Mouse (Mus musculus) left cerebral cortex, adult 9 months (tissue): Measurements from ENCODE around the gene Acvr1b.
A peak's percentile ranks its signal among the peaks of the same experiment; 100 is the strongest.

Experiments used
- DNase-seq, 2 experiments: peaks; one replicate each; pipeline ENCODE4 v3.0.0; 2022; ENCODE audit warnings: low spot score in 2 of 2

The Acvr1b gene

DNA sequence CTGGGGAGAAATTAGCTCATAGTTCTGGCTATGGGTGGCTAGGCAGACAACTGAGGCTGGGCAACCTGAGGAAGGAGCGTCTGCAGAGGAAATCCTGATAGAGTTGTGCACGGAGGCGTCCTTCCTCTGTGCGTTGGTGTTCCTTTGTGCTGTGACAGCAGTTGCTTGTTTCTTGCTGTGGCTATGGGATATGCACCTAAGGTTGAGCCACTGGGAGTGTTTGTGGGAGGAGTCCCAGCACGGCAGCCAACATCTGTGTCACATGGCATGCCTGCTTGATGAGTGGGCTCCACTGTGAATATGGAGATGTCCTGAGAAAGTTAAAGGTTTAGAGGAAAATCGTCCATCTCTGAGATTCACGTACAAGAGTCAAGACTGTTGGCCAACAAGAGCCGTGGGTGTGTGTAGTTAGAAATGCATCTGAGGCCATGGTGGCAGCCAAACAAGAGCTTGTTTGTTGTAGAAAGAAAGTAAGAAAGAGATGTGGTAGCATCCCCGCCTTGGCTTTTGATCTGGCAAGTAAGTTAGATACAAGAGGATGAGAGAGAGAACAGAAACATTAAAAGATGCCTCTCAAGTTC lies 76.4 kb downstream of the Acvr1b start:
- no peak for DNase-seq

DNA sequence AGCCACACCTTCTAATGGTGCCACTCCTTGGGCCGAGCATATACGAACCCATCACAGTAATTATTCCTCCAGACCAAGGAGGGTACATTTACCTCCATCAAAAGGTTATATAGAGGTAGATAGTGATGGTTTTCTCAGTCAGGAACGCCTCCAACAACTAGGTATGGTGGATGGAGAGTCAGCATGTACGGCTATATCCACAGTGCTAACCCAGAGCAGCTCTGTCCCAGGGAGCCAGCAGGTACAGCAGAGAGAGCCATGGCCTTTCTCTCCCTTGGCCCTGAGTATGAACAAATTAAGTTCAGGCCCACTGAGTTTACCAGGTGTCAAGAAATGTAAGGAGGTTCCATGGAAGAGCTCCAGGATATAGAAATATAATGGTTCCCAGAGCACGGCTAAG lies 78.1 kb downstream of the Acvr1b start:
- DNase-seq, result no peak

GRCm38 (mm10) chr15:101252614-101253013 lies 78.7 kb downstream of the Acvr1b start:
- DNase-seq, result no peak

DNA sequence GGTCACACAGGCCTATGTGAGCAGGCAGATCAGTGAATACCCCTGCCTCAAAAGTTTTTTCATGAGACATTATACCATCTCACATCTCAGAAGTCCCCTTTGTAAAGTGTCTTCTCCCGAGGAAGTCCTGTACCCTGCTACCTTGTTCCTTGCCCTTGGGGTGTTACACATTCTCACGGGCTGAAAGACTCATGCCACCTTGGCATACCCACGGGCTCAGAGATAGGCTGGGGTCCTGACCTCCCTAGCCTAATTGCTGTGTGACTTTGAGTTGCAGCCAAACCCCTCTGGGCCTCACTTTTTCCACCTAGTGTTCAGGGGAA lies 79.7 kb downstream of the Acvr1b start:
- no peak for DNase-seq

GRCm38 (mm10) chr15:101253886-101254795 lies 80.3 kb downstream of the Acvr1b start, which contains the start of gene Nr4a1:
Gene Nr4a1, plus strand, starts transcription at chr15:101254269.
- peak in 1 of 2 experiments; percentile 82 for DNase-seq

GRCm38 (mm10) chr15:101255842-101256462 lies 82.1 kb downstream of the Acvr1b start:
- no peak for DNase-seq

GRCm38 (mm10) chr15:101256463-101257206 lies 82.8 kb downstream of the Acvr1b start:
- no peak for DNase-seq

DNA sequence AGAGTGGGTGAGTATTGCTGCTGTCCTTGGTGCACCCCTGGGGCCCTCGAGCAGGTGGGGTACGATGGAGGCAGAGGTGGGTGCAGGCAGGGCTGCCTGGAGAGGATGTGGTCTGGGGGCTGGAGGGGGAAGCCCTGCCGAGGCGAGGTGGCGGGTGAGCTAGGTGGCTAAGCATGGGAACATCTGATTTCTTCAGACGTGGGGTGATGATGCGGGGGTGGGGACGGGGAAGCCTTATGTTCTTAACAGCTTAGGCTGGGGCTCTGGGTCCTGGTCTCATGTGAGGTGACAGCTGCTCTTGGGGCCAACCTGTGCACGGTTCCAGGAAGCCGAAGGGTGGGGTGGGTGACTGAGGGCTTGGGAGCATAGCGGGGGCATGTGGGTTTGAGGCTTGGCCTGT lies 84.6 kb downstream of the Acvr1b start:
- peak in 1 of 2 experiments; percentile 34 for DNase-seq

GRCm38 (mm10) chr15:101259922-101260321 lies 86.1 kb downstream of the Acvr1b start:
- DNase-seq, result no peak

DNA sequence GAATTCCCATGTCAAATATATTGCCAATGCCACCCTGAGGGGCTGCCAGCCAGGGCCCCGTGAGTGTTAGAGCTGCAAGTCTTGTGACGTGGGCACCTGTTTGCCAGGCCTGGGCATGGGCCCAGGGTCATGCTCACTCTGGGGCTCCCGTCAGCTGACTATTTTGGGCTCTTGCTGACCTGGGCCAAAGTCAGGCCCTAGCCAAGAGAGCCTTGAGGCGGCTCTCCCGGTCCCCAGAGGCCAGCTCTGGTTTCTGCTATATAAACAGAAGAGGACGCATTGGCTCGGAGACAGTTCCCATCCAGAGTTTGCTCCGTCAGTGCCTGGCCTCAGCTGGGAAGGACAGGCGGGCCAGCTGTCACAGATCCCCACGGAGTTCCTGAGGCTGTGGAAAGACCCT lies 86.5 kb downstream of the Acvr1b start:
- no peak for DNase-seq

DNA sequence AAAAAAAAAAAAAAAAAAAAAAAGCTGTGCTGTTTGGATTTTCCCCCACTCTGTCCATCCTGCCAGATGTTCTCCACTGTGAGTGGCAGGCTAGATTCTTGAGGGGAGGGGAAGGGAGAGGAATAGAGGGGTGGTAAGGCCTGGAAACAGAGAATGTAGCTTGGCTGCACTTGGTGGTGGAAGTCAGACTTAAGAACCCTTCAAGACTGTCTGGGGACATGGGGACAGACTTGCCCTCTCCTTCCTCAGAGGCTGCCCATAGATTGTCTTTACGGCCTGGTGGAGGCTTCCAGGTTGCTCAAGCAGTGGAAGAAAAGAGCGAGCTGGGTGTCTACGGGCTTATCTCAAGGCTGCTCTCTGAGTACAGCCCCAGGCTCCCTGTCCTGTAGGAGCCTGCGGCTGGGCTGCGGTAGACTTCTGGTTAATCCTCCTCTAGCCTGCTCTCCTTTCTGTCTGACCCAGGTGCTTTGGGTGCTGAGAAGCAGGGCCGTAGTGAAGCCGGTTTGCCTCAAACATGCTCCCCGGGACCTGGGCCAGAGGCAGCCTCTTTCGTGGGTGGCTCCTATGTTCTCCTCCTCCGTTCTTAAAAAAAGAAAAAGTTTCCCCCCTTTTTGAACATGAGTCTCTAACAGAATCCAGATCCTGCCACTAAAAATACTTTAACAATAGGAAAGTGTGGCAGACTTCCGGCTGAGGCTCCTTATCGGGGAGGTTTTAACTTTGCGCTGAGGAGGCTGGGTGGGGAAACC lies 87.2 kb downstream of the Acvr1b start:
- DNase-seq, result no peak

DNA sequence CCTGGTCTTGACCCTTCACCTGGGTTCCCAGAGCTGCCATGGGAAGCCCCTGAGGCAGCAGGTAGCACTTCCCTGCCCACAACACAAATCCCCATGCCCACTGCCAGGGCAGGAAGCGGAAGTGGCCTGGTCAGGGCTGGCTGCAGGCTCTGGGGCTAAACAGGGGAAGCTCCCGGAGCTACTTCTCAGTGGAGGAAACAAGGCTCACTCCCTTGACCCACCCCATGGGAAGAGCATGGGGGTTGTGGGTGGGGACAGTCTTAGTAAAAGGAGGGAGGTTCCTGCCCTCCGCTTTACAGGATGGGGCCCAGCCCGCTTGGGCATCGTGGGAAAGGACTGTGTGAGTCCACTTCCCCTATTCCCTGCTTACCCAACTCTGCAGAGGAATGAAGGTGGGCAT lies 88.6 kb downstream of the Acvr1b start:
- DNase-seq, result no peak
